Mouse (Mus musculus) layer of hippocampus, adult 9-10 months (tissue): Measurements from ENCODE around the gene Gm15217.

ENCODE experiments used
- DNase-seq: peaks from one replicate; pipeline ENCODE4 v3.0.0; 2022; ENCODE audit warnings: low spot score

Gm15217 gene

GRCm38 (mm10) chr14:46379285-46379684 is at the start of gene Gm15217:
TSS of gene Gm15217 (plus strand) at chr14:46379414.
- no peak for DNase-seq

DNA sequence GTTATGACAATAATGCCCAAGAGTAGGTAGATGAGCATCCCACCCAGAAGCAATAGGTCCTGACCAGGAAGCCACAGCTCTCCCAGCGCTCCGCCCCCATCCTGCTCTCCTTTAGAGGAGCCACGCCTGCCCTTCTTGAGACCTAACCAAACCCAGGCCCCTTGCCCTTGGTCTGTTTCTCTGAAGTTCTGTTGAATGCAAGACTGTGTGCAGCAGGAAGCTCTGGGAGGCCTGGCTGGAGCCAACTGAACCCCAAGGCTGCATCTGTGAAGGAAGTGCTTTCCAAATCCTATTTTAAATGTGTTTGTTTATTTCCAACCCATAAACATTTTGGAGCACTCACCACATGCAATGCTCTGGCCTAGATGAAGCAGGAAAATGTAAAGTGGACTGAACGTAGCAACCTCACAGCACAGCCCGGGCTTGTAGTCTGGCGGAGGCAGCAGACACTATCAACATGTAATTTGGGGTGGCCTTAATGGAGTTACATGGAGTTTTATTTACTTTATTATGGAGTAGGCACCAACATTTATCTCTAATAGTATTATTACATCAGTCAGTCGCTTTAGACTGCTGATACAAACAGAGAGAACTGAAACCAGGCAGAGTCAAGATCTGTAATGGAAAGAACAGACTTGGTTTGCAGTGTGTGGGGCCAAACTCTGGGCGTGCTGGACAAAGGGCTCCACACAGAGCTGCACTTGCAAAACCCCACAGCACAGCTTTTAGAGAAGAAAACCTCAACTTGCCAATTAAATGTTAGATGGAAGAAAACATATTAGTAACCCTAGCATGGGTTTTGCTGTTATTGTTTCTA is 45.6 kb upstream of the Gm15217 start:
- DNase-seq: no peak

- DNase-seq: no peak
Observed at GRCm38 (mm10) chr14:46338801-46339200, 40.4 kb upstream of the Gm15217 start.

DNA sequence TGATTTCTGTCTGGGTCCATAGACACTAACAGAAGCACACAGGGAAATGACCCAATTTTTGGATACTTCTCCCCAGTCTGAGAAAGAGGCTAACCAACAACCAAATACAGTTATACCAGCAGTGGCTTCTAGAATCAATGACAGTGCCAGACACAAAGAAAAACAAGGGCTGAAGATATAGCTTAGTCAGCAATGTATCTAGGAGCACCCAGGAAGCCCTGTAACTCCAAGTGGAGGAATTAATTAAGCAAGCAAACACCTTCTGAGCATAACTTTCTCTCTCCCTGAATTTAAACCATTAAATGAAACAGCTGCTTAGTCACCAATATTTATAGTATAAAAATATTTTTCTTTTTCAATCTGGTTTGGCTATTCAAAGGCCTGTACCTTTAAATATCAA is 34.5 kb upstream of the Gm15217 start:
- no peak for DNase-seq

DNA sequence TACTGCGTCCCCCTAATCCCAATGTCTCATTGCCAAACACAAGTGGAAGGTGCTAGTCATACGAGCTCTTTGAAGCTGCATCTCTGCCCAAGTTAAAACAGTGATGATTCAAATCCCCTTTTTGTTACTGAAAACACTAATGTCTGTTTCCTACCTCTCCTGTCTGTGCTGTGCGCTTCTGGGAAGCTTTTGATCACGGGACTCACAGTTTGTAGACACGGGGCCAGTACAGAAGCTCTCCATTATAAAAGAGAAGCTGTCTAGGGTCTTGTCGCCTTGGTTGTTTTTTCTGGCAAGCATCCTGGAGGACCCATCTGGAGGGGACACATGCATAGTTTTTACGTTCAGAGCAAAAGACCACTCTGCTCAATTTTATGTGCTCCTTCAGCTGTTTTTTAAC is 21.9 kb upstream of the Gm15217 start:
- DNase-seq: no peak

DNA sequence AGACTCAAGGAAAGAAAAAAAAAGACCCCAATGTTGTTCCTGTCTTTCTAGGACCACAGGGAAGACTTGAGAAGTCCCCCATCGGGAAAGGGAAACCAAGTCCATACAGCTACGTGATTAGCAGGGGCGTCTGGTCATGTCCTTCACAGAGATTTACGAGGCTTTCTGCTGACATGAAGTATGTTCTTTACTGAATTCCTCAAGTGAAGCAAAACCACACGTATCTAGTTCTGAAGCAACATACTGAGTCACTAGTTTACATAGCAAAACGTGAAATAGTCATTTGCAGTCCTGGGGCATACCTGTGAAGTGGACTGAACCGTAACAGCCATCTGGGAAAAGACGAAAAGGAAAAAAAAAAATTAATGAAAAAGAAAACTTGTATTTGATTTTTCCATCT is 21.5 kb upstream of the Gm15217 start:
- DNase-seq: no peak

GRCm38 (mm10) chr14:46363209-46363608 is 16.0 kb upstream of the Gm15217 start:
- DNase-seq: no peak

GRCm38 (mm10) chr14:46372452-46372851 is 6.8 kb upstream of the Gm15217 start:
- DNase-seq: no peak

GRCm38 (mm10) chr14:46375796-46376195 is 3.4 kb upstream of the Gm15217 start:
- no peak for DNase-seq

DNA sequence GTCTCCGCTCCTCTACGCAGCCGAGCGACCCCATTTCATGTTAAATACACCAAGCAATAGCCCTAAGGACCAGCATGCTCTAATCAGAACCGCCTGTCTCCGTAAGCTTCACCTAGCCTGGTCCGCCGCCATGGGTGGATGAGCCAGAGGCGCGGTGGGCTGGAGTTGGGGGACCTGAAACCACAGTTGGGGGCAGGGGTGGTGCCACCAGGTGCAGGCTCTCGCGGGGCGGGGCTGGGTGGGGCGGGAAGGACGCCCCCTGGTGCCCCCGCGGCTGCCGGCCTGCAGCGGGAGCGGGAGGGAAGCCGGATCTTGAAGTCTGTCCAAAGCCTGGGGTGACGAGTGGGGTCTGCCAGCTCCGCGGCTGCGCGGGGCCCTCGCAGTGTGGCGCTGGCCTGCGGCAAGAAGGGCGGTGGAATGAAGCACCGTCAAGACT is 1.1 kb downstream of the Gm15217 start:
- DNase-seq: no peak

GRCm38 (mm10) chr14:46381457-46381856 is 2.2 kb downstream of the Gm15217 start:
- DNase-seq: no peak

- DNase-seq: no peak
Observed at GRCm38 (mm10) chr14:46384946-46385691, 5.9 kb downstream of the Gm15217 start.

DNA sequence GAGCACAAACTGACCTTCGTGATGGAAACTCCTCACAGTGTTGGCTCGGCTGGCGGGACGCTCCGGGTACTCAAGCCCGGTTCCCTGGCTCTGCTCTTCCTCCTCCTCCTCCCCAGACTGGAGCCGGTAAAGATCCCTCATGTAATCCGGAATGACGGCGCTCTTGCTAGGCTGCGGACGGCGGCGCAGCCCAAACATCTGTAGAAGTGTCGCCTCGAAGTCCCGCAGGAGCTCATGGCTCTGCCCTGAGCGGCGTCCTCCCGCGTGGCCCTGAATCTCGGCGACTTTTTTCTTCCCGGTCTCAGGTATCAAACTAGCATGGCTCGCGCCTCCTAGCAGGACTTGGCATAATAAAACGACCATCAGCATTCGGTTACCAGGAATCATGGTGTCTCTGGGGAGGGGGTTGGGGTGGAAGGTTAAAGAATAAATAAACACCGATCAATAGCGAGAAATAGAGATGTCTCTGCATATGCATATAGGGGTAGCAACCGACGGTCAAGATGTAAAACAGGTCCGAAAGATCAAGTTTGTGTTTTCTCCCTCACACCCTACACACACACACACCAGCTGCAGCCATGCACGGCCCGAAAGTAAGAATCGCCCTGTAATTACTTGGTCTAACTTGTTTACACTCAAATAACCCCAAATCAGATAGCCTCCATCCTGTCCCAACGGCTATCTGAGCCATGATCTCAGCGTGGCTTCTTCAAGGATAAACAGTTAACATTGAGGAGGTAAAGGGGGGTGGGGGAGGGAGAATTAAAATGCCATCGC is 6.7 kb downstream of the Gm15217 start:
- DNase-seq: no peak

GRCm38 (mm10) chr14:46386478-46387356 is 7.5 kb downstream of the Gm15217 start:
- no peak for DNase-seq

GRCm38 (mm10) chr14:46387357-46387671 is 8.1 kb downstream of the Gm15217 start:
- DNase-seq: no peak

GRCm38 (mm10) chr14:46387821-46388481 is 8.7 kb downstream of the Gm15217 start:
- no peak for DNase-seq

DNA sequence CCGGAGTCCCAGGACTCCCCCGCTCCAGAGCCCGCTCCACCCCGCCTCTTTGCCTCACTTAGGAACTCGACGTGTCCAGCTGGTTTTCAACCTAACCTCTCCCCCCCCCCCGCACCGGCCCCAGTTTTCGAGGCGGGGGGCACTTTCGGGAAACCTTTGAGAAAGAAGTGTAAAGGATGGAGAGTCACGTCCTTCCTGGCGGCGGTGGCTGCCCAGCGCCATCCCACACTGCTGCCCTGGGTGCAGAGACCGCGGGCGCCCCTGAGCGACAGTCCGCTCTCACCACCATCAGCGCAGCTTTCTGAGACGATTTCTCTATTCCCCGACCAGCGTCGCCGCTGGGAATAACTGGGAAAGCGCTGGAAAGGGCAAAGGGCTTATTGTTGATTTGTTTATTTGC is 9.4 kb downstream of the Gm15217 start:
- no peak for DNase-seq

DNA sequence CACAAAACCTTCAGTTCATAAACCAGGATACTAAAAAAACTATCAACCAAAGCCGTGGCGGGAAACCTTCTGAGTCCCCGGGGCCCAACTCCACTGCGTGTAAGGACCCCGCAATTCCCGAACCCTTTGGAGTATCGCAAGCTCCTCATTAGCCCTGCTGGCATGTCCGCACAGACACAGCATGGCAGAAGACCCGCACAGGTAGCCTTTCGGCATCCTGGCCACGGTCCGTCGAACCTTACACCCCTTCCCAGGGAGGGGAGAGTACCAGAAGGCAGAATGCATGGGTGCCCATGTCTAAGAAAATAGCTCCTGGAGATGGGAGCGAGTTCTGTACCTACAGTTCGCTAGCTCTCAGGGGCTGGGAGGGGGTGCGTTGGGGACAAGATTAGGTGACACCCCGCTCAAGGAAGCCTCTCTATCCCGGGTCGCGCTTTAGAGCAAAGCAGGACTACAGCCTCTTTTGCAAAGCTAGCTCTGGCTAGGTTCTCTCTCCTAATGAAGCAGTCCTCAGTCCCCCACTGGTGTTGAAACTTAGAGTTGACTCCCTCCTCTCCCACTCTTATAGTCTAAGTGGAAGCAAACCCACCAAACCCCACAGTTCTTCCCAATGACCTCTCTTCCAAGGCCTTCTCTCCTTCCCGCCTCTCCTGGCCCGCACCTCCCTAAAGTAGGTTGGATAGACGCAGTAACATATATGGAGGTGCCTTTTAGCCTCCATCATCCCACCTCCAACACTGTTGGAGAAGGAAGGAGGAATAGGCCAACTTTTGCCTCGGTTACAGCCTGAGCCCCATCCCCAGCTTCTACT is 10.4 kb downstream of the Gm15217 start:
- no peak for DNase-seq

DNA sequence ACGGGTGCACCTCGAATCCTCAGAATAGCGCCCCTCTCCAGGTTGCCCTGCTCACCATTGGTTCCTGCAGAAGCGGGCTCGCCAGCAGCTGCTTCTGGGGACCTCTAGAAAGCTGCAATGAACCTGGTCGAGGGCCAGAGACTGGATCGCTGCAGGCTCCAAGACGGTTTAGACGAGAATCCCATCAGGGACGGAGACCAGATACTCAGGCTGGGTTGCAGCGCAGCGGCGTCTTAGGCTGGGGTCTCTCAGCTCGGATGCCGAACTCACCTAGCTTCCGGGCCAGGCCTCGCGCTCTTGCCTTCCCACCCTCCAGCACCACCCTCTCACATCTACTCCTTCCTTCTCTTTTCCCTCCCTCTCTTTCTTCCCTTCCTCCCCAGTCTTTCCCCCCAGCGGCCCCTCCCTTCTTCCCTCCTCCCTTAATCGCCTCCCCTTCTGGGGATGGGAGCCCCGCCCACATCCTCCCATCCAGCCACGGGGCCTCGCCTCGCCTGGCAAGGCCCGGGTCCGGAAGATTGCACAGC is 11.1 kb downstream of the Gm15217 start, which contains the start of gene Bmp4:
Gene Bmp4 (minus strand): TSS at position 421 of the 527 bp plus-strand sequence.
- no peak for DNase-seq

- DNase-seq: no peak
Observed at GRCm38 (mm10) chr14:46391621-46392170, 12.5 kb downstream of the Gm15217 start.
